Mouse (Mus musculus): ENCODE results near the gene Aldh16a1. TPM values are rescaled to one million over a fixed set of nuclear protein-coding genes. Genes with fewer than 3 reads are reported as not detected.
"Not testable (repeated sequence)": the region's sequence is repeated elsewhere in the genome, so short reads cannot be mapped to it uniquely, and the experiment has no call there.

The Aldh16a1 gene
- total and polyA plus RNA-seq, 2 experiments from 2014 or later: 12.9 to 22.0 TPM

DNA sequence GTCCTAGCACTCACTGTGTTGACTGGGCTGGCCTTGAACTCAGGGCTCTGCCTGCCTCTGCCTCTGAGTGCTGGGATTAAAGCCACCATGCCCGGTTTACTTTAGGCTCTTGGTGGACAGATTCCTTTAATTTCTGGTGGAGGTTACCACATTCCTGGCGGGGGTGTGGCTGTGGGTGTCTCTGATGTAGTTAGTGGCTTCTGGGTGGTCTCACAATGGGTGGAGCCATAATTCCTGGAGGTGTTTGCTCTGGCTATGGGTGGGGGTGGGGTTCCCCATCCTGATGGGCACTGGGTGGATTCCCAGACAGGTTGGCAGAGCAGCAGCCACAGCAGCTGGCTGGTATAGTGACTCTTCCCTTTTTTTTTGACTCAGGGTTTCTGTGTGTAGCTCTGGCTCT, 42.4 kb downstream of the Aldh16a1 start:
- Histone ChIP-seq H3K9me3 (ENCODE audit: low read length) (no peaks in the 10 kb centered on the region), H3K27ac (ENCODE audit: low read depth, low read length) (no peak overlapping the region), H3K27me3 (ENCODE audit: insufficient read depth, low read length) (no peaks in the 10 kb centered on the region), H3K9ac (replicated peaks; ENCODE audit: low read length, poor library complexity, severe bottlenecking) (no peak overlapping the region), H3K4me3 (ENCODE audit: low read depth, low read length) (no peak overlapping the region), H3K4me1 (ENCODE audit: insufficient read depth, low read length) (no peaks in the 10 kb centered on the region), H3K4me2 (ENCODE audit: low read depth, low read length, poor library complexity, severe bottlenecking) (no peak overlapping the region), H3K36me3 (ENCODE audit: insufficient read depth, low read length) (no peaks in the 10 kb centered on the region)
- no peak for TF ChIP-seq CTCF (IDR thresholded peaks at IDR 0.05)
- DNase-seq (ENCODE audit: low spot score) (no peak), ATAC-seq (ENCODE audit: low FRiP score) (no peak)
- 81% methylated on average over 2 of the region's 2 CpGs for WGBS

DNA sequence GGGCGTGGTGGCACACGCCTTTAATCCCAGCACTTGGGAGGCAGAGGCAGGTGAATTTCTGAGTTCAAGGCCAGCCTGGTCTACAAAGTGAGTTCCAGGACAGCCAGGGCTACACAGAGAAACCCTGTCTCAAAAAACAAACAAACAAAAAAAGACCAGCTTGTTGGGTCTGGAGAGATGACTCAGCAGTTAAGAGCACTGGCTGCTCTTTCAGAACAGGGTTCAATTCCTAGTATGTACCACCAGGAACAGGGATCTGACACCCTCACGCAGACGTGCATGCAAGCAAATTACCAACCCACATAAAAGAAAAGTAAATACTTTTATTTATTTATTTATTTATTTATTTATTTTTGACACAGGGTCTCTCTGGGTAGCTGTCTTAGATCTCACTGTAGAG, 44.3 kb downstream of the Aldh16a1 start:
- not testable (repeated sequence) for DNase-seq (ENCODE audit: low spot score); H3K9ac ChIP-seq (replicated peaks; ENCODE audit: low read length, poor library complexity, severe bottlenecking); H3K4me1 ChIP-seq (ENCODE audit: insufficient read depth, low read length); H3K4me2 ChIP-seq (ENCODE audit: low read depth, low read length, poor library complexity, severe bottlenecking); H3K27ac ChIP-seq (ENCODE audit: low read depth, low read length); H3K36me3 ChIP-seq (ENCODE audit: insufficient read depth, low read length); H3K27me3 ChIP-seq (ENCODE audit: insufficient read depth, low read length); ATAC-seq (ENCODE audit: low FRiP score); H3K4me3 ChIP-seq (ENCODE audit: low read depth, low read length); H3K9me3 ChIP-seq (ENCODE audit: low read length)
- 93% methylated on average over 4 of the region's 4 CpGs for WGBS

DNA sequence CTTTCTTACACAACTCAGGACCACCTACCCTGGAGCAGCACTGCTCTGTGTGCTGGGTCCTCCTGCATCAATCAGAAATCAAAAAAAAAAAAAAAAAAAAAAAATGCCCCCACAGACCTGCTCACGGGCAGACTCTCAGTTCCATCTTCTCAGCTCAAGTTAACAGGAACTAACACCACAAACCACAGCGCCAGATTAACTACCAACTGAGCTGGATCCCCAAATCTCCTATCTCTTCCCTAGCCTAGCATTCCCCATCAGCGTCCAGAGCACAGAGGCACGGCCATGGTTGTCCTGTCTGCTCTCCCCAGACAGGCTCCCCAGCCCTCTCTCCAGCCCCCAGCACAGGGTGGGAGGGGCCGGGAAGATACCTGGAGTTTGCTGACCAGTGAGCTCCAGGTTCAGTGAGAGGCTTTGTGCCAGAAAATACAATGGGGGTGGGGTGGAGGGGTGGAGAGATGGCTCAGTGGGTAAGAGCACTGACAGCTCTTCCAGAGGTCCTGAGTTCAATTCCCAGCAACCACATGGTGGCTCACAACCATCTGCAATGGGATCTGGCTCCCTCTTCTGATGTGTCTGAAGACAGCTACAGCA, 47.2 kb downstream of the Aldh16a1 start:
- no peak for ATAC-seq (ENCODE audit: low FRiP score)
- H3K9ac ChIP-seq (replicated peaks; ENCODE audit: low read length, poor library complexity, severe bottlenecking): no peak overlapping the region
- H3K27ac ChIP-seq (ENCODE audit: low read depth, low read length): no peak overlapping the region
- no peak overlapping the region for H3K4me3 ChIP-seq (ENCODE audit: low read depth, low read length)
- H3K36me3 ChIP-seq (ENCODE audit: insufficient read depth, low read length): no peaks in the 10 kb centered on the region
- DNase-seq (ENCODE audit: low spot score): no peak
- WGBS: 48% methylated on average over 5 of the region's 5 CpGs
- no peak for TF ChIP-seq CTCF (IDR thresholded peaks at IDR 0.05)
- H3K27me3 ChIP-seq (ENCODE audit: insufficient read depth, low read length): no peaks in the 10 kb centered on the region
- no peaks in the 10 kb centered on the region for H3K4me1 ChIP-seq (ENCODE audit: insufficient read depth, low read length)
- H3K4me2 ChIP-seq (ENCODE audit: low read depth, low read length, poor library complexity, severe bottlenecking): no peak overlapping the region
- H3K9me3 ChIP-seq (ENCODE audit: low read length): no peaks in the 10 kb centered on the region

DNA sequence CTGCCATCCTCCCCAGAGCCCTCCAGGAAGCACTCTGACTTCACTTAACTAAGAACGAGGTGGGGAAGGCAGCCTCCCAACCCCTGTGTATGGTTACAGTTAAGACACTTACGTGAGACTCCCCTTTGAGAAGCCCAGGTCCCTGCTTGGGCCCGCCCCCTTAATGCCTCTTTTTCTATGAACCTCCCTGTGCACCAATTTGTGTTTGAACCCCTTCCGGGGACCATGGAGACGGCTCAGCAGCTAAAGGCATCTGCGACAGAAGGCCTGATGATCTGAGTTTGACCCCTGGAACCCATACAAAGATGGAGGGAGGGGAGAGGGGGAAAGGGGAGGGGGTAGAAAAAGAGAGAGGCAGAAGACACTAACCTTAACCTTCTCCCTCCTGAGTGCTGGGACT, 47.9 kb downstream of the Aldh16a1 start:
- Histone ChIP-seq H3K4me2 (ENCODE audit: low read depth, low read length, poor library complexity, severe bottlenecking) (no peak overlapping the region), H3K4me3 (ENCODE audit: low read depth, low read length) (no peak overlapping the region), H3K36me3 (ENCODE audit: insufficient read depth, low read length) (no peaks in the 10 kb centered on the region), H3K27me3 (ENCODE audit: insufficient read depth, low read length) (no peaks in the 10 kb centered on the region), H3K4me1 (ENCODE audit: insufficient read depth, low read length) (no peaks in the 10 kb centered on the region), H3K9ac (replicated peaks; ENCODE audit: low read length, poor library complexity, severe bottlenecking) (no peak overlapping the region), H3K27ac (ENCODE audit: low read depth, low read length) (no peak overlapping the region), H3K9me3 (ENCODE audit: low read length) (no peaks in the 10 kb centered on the region)
- ATAC-seq (ENCODE audit: low FRiP score) (no peak), DNase-seq (ENCODE audit: low spot score) (no peak)
- WGBS: 18% methylated on average over 6 of the region's 6 CpGs
- no peak for TF ChIP-seq CTCF (IDR thresholded peaks at IDR 0.05)

DNA sequence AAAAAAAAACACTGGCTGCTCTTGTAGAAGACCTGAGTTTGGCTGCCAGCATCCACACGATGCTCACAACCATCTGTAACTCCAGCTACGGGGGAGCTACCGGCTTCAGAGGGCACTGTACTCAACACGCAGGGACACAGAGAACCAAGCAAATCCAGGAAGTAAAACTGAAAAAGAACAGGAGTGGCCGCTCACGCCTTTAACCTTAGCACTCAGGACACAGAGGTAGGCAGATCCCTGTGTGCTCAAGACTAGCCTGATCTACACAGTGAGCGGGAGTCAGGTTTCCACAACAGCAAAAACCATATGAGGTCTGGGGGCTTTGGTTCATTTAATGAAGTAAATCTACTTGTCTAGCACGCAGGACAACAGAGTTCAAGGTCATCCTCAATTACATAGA, 48.9 kb downstream of the Aldh16a1 start:
- WGBS: 83% methylated on average over 8 of the region's 8 CpGs
- H3K36me3 ChIP-seq (ENCODE audit: insufficient read depth, low read length): no peaks in the 10 kb centered on the region
- no peak for DNase-seq (ENCODE audit: low spot score)

DNA sequence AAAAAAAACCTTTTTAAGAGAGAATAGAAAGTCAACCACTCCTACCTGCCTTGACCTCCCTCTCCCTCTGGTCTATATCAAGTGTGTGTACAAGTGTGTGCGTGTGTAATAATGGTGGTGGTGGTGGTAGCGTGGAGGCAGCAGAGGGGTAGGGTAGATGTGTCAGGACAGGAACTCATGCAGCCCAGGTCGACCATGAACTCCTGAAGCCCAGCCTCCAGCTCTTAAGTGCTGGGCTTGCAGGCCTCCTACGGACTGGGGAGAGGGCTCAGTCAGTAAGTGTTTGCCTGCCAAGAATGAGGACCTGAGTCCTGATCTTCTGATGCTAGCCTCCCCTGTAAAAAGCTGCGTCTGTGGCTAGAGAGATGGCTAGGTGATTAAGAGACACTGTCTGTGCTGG, 49.4 kb downstream of the Aldh16a1 start:
- Histone ChIP-seq H3K36me3 (ENCODE audit: insufficient read depth, low read length) (no peaks in the 10 kb centered on the region), H3K4me3 (ENCODE audit: low read depth, low read length) (no peak overlapping the region), H3K4me2 (ENCODE audit: low read depth, low read length, poor library complexity, severe bottlenecking) (no peak overlapping the region), H3K27me3 (ENCODE audit: insufficient read depth, low read length) (no peaks in the 10 kb centered on the region), H3K27ac (ENCODE audit: low read depth, low read length) (no peak overlapping the region), H3K9ac (replicated peaks; ENCODE audit: low read length, poor library complexity, severe bottlenecking) (no peak overlapping the region), H3K4me1 (ENCODE audit: insufficient read depth, low read length) (no peaks in the 10 kb centered on the region), H3K9me3 (ENCODE audit: low read length) (no peaks in the 10 kb centered on the region)
- no peak for TF ChIP-seq CTCF (IDR thresholded peaks at IDR 0.05)
- ATAC-seq (ENCODE audit: low FRiP score) (no peak), DNase-seq (ENCODE audit: low spot score) (no peak)
- 81% methylated on average over 5 of the region's 5 CpGs for WGBS

More for the DNA sequence above, 48.9 kb downstream of the Aldh16a1 start:
- Histone ChIP-seq H3K4me3 (ENCODE audit: low read depth, low read length) (no peak overlapping the region), H3K4me2 (ENCODE audit: low read depth, low read length, poor library complexity, severe bottlenecking) (no peak overlapping the region), H3K27ac (ENCODE audit: low read depth, low read length) (no peak overlapping the region), H3K9me3 (ENCODE audit: low read length) (no peaks in the 10 kb centered on the region), H3K9ac (replicated peaks; ENCODE audit: low read length, poor library complexity, severe bottlenecking) (no peak overlapping the region), H3K27me3 (ENCODE audit: insufficient read depth, low read length) (no peaks in the 10 kb centered on the region), H3K4me1 (ENCODE audit: insufficient read depth, low read length) (no peaks in the 10 kb centered on the region)
- TF ChIP-seq CTCF (IDR thresholded peaks at IDR 0.05): no peak
- no peak for ATAC-seq (ENCODE audit: low FRiP score)
